Mouse (Mus musculus): Measurements from ENCODE around the gene Suds3.

The Suds3 gene

DNA sequence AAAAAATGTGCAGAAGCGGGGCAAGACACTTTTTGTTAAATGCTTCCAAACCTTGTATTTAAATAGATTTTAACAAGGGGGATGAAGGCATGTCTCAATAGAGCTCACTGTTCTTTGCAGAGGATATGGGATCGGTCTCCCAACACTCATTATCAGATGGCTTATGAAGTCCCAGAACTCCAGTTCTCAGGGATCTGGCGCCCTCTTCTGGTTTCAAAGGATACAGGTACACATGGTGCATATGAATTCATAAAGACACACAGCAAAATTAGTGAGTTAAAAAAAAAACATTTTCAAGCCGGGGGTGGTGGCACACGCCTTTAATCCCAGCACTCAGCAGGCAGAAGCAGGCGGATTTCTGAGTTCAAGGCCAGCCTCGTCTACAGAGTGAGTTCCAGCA, 2.6 kb downstream of the Suds3 start:
- no peak for DNase-seq (ENCODE audit: low spot score in 2 of 2)

DNA sequence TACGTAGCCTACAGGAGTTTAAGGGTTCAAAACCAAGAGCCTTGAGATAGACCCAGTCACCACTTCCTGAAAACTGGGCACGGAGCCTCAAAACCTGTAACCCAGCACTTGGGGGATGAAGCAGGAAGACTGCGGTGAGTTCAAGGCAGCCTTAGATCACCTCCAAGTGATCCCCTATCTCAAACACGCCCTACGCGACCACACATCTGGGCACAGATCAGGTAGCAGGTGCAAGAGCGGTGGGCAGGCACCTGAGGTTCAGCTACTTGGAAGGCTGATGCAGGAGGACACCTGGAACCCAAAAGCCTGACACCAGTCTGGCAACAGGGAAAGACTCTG, 4.2 kb downstream of the Suds3 start:
- no peak for DNase-seq (ENCODE audit: low spot score in 2 of 2)

DNA sequence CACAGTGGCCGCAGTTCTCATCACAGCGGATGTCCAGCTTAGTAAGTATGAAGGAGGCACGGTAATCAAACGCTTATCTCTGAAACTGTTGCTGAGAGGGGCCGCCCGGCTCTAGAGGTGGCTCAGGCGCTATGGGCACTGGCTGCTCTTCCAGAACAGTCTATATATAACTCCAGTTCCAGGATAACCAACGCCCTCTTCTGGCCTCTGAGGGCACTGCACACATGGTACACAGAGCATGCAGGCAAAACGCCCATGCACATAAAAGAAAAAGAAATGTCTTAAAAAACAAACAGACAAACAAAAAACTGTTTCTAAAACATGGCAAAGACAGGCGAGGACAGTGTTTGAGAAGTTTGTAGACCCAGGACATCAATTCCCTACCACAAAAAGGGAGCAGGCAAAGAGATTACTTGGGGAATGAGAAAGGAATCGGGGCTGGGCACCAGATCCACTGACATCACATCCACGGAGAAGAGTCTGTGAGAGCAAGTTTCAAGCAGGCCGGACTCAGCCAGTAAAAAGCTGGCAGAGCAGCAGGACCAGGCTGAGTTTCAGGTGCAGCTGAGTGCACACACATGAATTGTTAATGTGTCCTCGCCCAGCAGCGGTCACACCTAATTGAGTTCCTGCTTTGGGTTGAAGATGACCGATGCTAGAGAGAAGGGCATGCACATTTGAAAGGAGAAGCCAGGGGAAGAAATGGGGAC, 4.7 kb downstream of the Suds3 start:
- DNase-seq (ENCODE audit: low spot score in 2 of 2) = no peak

DNA sequence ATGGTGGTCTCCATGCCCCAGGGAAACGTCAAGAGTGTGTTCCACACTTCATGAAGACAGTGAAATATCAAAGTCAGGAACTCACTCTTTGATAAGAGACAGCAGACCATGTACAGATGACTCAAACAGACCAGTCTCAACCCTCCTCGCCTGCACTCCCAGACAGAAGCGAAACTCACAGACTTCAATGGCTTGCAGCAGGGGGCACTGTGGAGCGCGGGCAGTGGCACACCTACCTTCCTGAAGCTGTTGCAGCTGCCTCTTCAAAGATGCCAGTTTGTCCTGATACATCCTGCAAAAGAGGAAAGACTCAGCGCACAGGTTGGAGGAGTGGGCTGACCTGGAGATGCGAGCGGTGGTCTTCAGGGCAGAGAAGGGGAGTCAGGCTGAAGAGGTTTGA, 6.4 kb downstream of the Suds3 start:
- no peak for DNase-seq (ENCODE audit: low spot score in 2 of 2)

DNA sequence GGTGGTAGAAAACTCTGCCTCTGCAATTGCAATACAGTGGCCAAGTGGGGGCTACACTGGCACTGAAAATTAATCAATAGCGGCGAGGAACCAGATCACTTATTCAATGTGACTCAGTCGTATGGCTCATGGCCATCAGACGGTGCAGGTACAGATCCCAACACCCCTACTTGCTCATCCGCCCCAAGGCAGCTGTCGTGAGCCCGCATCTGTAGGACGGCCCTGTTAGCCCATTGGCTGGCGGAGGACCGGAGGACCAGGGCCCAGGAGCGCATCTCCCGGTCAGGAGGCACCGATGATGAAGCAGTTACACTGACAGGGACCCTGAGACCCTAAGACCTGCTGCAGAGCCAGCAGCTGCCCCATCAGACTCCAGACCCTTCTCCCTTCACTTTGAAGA, 7.2 kb downstream of the Suds3 start:
- DNase-seq (ENCODE audit: low spot score in 2 of 2) = no peak

DNA sequence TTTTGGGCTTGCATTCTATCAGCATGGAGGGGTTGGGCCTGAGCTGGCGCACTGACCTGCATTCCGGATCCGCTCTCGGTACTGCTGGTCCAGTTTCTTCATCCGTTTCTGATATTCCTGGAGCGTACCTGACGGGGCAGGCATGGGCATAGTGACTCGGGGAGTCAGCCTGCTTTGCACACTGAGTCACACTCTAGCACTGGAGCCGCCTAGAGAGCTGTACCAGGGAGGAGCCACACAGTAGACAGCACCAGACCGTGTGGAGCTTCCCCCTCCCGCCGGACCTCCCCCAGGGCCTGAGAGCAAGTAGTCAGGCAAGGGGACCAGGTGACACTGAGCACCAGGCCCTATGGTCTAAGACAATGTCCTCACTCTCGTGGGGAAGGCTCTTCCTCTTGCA, 7.6 kb downstream of the Suds3 start:
- DNase-seq (ENCODE audit: low spot score in 2 of 2) = no peak

DNA sequence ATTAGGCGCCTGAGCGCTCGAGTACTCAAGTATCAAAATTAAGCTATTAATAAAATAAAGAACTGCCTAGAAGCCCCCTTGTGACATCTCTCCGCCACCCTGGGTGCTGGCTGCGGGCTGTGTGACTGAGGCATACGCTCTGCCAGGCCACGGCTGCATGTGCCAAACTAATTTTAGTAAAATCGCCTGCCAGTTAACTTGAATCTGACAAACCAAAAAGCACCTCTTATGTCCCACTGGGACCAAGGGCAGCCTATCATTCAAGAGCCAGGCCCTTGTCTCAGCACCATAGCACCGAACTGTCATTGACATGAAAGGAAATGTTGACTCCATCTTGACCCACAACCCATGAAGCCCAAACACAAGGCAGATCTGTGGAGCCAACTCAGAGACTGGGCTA, 10.2 kb downstream of the Suds3 start:
- DNase-seq (ENCODE audit: low spot score in 2 of 2) = no peak

DNA sequence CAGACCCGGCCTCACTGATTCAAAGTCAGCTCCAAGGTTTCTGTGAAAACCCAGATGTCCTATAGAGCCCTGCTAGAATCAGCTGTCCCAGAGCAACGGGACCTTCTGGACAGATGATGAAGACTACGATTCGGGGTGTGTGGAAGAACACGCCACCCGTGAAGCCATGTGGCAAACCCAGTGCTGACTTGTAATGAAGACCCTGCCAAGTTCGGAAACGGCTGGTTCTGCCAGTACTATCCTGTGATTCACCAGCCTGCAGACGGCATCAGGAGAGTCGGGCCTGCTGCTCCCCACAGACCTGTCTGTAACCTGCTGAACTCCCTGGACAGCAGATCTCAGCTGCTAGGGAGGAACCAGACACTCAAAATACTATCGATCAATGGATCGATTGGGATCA, 11.6 kb downstream of the Suds3 start:
- no peak for DNase-seq (ENCODE audit: low spot score in 2 of 2)

DNA sequence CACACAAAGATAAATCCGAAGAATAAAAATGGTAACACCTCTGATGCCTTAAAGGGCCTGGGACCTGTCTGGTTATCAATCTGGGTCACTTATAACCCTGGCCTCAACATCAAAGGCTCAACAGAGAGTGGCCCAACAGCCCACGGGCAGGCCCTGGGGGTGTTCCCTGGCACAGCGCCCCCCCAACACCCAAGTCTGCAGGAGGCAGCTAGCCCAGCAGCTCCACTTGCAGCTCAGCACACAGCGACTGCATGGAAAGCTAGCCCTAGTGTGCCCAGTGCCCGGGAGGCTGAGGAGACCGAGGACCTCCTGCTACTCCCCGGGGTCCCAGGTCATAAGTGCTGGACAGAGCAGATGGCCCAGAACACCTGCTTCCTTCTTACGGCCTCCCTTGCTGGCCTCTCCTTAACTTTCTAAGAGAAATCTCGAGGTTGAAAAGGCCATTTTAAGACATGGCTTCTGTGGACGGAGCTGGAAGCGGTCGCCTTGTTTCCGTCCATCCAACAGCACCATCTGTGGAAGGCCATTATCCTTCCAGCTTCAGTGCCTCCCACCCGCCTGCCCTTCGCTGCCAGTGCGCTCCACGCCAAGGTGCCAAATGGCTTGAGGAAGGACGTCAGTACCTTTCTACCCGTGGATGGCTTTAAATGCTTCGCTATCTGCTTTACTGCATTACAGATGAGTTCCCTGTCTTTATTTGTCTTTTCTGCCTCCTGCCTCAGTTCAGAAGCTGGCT, 12.6 kb downstream of the Suds3 start:
- no peak for DNase-seq (ENCODE audit: low spot score in 2 of 2)

DNA sequence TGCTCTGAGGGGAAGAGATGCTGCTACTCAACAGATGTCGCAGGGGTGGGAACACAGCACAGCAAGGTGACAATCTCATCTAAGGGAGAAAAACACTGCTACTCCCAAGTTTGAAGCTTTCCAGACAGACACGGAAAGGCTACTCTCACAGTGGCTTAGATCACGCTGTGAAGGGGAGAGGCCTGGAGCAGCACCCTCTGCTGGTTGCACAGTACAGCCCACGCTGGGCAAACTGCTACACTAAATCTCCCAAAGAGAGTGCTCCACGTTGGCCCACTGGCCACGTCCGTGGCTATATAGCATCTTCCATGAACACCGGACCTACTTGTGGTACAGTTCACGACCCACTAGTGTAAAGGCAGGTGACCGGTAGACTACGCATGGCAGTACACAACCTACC, 16.2 kb downstream of the Suds3 start:
- DNase-seq (ENCODE audit: low spot score in 2 of 2) = no peak

DNA sequence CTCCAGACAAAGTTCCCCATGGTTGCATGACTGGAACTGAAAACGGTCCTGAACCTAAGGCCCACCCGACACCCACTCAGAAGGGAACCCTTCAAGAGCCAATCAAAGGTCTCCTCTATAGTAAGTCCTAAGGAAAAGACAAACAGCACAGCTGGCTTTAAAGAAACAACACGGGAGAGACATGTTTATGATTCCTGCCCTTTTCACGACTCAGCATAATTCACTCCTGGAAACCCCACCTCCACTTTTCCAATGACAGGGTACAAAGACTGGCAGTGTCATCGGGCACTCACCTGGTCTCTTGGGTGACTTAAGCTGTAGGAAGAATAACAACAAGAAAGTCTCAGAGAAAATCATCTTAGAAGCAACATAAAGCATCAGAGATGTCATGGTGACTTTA, 16.9 kb downstream of the Suds3 start:
- no peak for DNase-seq (ENCODE audit: low spot score in 2 of 2)

DNA sequence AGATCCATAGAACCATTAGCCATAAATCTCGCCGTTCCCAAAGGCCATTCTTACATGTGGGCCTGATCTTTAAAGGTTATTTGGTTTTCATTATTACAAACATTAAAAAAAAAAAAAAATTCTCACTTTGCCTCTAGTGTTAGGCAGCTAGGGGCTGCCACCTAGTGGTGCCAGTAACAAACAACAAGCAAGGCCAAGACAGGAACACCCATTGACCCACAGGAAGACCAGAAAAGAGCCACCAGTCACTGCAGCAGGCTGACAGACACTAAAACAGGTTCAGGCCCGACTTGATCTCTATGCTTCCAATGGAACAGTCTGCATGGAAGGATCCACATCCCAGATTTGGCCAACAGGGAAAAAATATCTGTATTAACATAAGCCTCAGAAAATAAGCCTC, 19.2 kb downstream of the Suds3 start:
- no peak for DNase-seq (ENCODE audit: low spot score in 2 of 2)

DNA sequence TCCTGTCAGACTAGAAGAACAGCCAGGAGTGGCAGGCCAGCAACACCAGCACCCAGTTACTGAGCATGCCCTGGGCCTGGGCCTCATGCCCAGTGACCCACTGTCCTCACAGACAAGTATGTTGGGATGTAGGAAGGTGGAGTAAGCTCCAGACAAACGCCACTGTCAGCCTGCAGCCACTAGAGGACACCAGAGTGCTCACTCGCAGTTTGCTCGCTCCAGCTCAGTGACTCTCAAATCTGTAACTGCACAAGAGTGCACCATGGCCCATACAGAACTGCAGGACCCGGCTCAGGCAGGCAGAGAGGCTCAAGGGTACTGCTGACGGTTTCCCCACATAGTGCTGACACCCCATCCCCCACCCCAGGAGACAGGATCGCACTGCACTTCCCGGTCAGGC, 21.5 kb downstream of the Suds3 start:
- peak in 1 of 2 experiments; percentile 29 for DNase-seq (ENCODE audit: low spot score in 2 of 2)

DNA sequence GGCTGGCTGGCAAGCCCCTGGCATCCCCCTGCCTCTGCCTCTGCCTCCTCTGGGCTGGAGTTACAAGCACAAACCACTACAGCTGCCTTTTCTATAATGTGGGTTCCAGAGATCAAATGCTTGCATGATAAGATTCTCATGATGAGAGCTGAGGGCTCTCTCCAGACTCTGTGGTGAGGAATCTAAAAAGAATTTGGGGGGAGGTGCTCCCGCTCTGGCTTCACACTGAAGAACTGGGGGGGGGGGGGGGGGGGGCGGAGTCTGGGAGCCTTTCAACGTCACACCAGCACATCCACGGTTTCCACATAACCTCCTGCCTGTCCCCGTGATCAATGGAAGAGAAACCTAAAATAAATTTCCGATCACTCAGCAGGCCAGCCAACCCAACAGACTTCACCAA, 26.1 kb downstream of the Suds3 start:
- no peak for DNase-seq (ENCODE audit: low spot score in 2 of 2)

DNA sequence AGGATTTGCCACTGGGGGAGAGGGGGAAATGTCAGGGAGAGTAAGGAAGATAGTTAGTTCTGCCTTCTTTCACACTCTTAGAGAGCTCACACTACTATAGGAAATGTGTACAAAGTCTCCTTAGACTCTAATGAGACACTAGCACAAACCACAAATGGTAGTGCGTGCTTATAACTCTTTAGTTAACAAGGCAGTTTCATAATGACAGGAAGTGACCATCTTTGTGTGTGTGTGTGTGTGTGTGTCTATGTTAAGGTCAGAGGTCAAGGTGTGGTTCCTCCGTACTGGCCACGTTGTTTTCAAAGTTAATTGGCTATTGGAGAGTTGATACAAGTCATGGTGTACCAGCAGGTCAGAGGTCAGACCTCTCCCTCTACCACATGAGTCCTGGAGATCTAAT, 26.8 kb downstream of the Suds3 start:
- no peak for DNase-seq (ENCODE audit: low spot score in 2 of 2)

DNA sequence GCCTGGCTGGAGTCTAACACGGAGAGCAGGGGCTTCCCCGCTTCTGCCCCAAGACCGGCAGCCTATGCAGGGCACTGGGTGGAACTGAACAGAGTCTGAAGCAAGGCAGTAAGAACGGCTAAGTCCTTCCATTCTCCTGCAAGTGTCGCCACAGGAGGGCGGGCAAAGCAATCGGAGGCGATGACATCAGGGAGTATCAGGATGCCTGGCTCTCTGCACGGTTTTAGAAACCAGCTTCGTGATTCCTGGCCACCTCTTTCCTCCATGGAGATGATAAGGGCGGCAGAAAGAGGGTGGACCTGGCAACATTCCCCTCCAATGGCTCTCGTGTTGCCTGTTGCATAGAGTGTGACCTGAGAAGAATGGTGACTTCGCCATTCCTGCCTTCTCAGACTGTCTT, 28.2 kb downstream of the Suds3 start:
- DNase-seq (ENCODE audit: low spot score in 2 of 2) = no peak

DNA sequence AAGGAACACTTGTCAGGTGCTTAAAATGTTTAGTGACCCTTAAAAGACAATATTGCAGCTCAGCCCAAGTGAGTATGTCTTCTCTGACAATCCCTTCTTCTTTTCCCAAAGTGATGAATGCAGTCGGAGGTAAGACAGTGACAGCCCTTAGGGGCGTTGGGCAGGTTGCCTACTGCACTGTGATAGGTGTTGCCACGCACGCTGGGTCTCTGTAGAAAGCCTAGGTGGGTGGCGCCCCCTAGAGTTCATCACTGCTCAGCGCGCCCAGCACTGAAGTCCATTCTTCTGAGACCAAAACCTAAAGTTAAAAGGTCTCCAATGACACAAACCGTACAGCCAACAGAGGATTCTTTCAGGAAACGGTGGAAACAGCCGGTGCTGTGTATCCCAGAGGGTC, 46.4 kb downstream of the Suds3 start:
- peak; percentile 15 to 29 for DNase-seq (ENCODE audit: low spot score in 2 of 2)

DNA sequence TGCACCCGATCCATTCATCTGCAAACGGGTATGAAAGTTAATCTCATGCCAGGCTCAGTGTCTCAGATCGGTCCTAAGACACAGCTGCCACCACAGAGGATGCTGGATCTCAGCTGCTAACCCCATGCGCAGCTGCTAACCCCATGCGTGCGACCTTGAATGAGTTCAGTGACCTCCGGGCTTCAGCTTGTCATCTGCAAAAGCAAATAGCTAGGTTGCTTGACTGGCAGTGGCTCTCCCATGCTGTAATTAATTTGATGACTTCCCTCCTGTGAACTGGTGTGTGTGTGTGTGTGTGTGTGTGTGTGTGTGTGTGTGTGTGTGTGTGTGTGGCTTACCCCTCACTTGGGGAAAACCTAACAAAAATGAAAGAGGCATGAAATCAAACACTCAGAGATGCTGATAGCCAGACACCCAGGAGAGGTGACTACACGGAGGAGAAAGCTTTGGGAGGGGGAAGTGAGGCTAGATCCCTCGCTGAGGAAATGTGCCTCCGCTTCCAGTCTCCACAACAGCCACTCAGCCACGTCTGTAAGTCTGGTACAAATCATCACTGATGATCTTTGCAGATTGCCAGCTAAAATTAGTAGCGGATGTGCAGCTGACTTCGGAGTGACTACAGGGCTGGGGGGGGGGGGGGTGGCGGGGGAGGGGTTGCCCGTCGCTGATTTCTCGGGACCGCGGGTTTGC, 47.0 kb downstream of the Suds3 start:
- DNase-seq (ENCODE audit: low spot score in 2 of 2) = peak in 1 of 2 experiments; percentile 8

DNA sequence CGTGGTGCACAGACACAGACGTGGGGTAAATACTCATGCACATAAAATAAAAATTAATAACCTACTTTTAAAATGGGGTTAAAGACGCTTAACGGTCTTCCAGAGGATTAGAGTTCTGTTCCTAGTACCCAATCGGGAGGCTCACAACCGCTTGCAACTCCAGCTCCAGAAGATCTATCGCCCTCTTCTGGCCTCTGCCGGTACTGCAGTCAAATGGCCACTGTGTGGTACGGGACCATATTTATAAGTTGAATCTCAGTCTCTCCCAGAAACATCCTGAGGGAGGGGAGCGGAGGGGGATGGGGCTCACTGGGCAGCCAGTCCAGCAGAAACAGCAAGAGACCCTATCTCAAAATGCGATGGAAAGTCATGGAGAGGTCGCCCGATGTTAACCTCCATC, 47.7 kb downstream of the Suds3 start:
- DNase-seq (ENCODE audit: low spot score in 2 of 2) = no peak

DNA sequence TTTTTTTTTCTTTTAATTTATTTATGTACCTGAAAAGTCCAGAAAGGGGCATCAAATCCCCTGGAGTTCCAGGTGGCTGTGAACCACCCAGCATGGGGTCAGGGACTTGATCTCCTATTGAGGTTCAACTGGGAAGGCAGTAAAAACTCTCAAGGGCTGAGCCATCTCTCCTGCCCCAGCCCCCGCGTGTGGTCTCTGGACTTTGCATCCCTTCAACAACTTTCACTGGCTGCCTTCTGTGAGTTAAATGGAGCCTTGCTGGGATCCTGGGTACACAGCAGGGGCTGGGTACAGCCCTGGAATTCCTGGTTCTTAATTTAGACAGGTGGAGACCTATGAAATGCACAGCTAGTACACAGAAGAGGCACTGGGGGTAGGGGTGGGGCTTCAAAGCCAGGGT, 54.7 kb downstream of the Suds3 start:
- no peak for DNase-seq (ENCODE audit: low spot score in 2 of 2)

DNA sequence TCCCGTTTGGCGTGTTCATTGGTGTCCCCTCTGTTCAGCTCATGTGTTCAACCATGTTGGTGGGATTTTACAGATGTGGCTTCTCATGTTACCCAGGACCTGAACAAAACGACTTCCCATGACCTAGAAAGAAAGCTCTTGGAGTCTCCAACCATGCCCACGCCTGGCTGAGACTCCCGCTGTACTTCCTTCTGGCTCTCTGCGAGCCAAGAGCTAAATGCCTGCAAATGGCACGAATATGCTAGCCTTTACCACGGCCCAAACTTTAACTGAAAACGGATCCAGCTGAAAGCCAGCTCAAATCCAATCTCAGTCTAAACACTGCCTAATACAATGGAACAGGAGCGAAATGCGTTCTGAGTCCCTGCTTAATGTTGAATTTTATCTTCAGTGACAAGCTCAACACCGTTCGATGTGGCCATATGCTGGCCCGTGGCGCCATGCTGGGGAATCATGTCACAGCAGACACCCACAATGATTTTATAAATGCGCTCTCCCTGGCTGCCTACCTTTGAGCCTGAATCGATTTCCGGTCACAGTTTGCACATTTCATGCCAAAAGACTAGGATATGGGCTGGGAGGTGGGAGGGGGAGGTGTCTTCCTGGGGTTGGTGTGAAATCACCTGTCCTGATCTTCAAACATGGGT, 55.3 kb downstream of the Suds3 start:
- DNase-seq (ENCODE audit: low spot score in 2 of 2) = no peak

DNA sequence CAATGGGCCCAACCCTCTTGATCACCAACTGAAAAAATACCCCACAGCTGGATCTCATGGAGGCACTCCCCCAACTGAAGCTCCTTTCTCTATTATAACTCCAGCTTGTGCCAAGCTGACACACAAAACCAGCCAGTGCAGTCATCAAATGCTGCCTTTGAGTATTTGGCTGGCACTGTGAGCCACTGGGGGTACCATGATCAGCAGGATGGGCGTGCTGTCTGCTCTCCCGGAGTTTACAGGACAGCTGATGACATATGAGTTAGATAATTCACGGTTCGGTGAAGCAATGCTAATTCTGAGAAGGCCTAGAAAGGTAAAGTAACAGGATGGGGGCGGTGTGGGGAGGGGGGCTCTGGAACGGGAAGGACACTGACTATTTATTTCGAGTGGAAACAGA, 66.0 kb downstream of the Suds3 start:
- DNase-seq (ENCODE audit: low spot score in 2 of 2) = no peak

DNA sequence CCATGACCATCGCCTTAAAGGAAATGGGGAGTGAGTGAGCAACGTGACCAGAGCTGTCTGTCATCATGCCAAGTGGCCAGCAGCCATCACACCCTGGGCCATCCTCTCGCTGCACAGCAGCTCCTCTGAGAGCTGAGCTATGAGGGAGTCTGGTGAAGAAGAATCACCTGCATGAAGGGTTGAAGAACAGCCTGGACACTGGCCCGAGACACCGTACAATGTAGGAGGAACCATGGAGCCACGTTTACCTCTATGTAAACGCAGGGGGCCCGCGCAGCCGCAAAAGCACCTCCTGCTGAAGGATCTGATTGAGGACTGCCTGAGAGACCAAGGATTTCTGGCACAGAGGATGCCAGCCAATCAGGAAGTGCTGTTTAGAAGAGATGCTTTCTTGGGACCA, 70.8 kb downstream of the Suds3 start:
- DNase-seq (ENCODE audit: low spot score in 2 of 2) = no peak

All from right cerebral cortex, postnatal 36 days (tissue).